Mouse (Mus musculus): ENCODE measurements at regions not wholly inside any gene's neighbourhood (a gene's known extent, or its start where the extent isn't known, plus 50 kb on each side); places are given as distances from the start of the nearest gene placed in this dataset.

DNA sequence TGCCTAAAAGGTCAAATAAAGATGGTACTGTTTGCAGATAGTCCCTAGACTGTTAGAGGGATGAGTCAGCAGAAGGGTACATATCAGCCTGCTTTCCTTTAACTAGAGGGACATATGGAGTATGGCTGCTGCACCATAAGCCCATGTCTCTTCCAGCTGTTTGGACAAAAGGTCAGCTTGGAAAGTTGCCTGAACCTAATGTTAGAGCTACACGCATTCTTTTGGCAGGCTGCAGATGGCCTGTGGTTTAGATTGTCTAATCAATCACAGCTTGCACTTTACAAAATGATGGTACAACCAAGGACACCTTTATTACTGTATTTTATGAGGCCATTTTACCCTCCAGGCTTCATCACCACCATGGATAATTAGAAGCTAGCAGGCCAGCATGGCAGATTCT lies 432.5 kb upstream of the Fat3 start:
- TF ChIP-seq CTCF (IDR thresholded peaks at IDR 0.05) (no peak), EP300 (IDR thresholded peaks at IDR 0.05) (no peak)

Measured in lung, postnatal 0 days (tissue).